Mouse (Mus musculus) forebrain, embryonic 14.5 days (tissue): ENCODE results near the gene Shroom3. TPM values are rescaled to one million over a fixed set of nuclear protein-coding genes. Genes with fewer than 3 reads are reported as not detected.

Source experiments
- ATAC-seq: fragments of 200-750 bp; cut with Nextera tagmentation; 2 replicates; pipeline ENCODE4 v1.8.0; 2017; ENCODE audit warnings: mild to moderate bottlenecking, moderate library complexity
- DNase-seq: peaks from one replicate; pipeline ENCODE4 v3.0.0-alpha.2; 2015; ENCODE audit warnings: low spot score
- H3K27ac ChIP-seq: fragments of 300-500 bp; sonication (generic); 2 replicates; pipeline ENCODE4 v1.5.1; 2014; ENCODE audit warnings: low read depth, mild to moderate bottlenecking, control low read depth, low read length, moderate library complexity
- H3K27me3 ChIP-seq: fragments of 300-500 bp; sonication (generic); replicated peaks from 2 replicates; pipeline ENCODE4 v1.6.1; 2014; ENCODE audit warnings: low read length, control low read depth, mixed read lengths; ENCODE audit not compliant: control insufficient read depth, insufficient read depth
- H3K36me3 ChIP-seq: fragments of 300-500 bp; sonication (generic); 2 replicates; pipeline ENCODE4 v1.6.1; 2014; ENCODE audit warnings: low read length, control low read depth; ENCODE audit not compliant: control insufficient read depth, insufficient read depth
- H3K4me1 ChIP-seq: fragments of 300-500 bp; sonication (generic); 2 replicates; pipeline ENCODE4 v1.6.1; 2014; ENCODE audit warnings: antibody characterized with exemption, low read length, control low read depth; ENCODE audit not compliant: control insufficient read depth, insufficient read depth
- H3K4me2 ChIP-seq: fragments of 300-500 bp; sonication (generic); 2 replicates; pipeline ENCODE4 v1.6.1; 2014; ENCODE audit warnings: mild to moderate bottlenecking, control low read depth, low read length
- H3K4me3 ChIP-seq: fragments of 300-500 bp; sonication (generic); 2 replicates; pipeline ENCODE4 v1.5.1; 2014; ENCODE audit warnings: low read depth, low read length, control low read depth
- H3K9ac ChIP-seq: fragments of 300-500 bp; sonication (generic); 2 replicates; pipeline ENCODE4 v1.6.1; 2014; ENCODE audit warnings: mild to moderate bottlenecking, low read length, control low read depth, moderate library complexity
- H3K9me3 ChIP-seq: fragments of 300-500 bp; sonication (generic); replicated peaks from 2 replicates; pipeline ENCODE4 v1.6.1; 2016; ENCODE audit warnings: low read length, control low read depth, mixed read lengths; ENCODE audit not compliant: control insufficient read depth
- WGBS: fragments of 180-500 bp; shearing (Covaris S2); extraction: QIAGEN DNeasy Blood & Tissue Kit; methylation state at CpG from one replicate; pipeline ENCODE4 v1.1.7; 2014; 5-methylcytosine and 5-hydroxymethylcytosine counted together
- polyA plus RNA-seq: library from polyadenylated mRNA; unstranded; fragments of >200 nt; fragmentation: Nextera tagmentation; extraction: Ambion mirVana; gene quantifications from 2 replicates; pipeline ENCODE4 v1.2.1, GENCODE M21; 2014

Gene Shroom3
- polyA plus RNA-seq, 1 experiment from 2014 or later, result 1.6 TPM

GRCm38 (mm10) chr5:92934269-92934939, 251.2 kb downstream of the Shroom3 start:
- Histone ChIP-seq H3K4me3 (no peak overlapping the region), H3K4me2 (no peak overlapping the region), H3K9ac (no peak overlapping the region), H3K27ac (no peak overlapping the region), H3K4me1 (no peaks in the 10 kb centered on the region), H3K9me3 (no peaks in the 10 kb centered on the region), H3K36me3 (no peaks in the 10 kb centered on the region; the same call in 1 of the 2 replicates), H3K27me3 (no peaks in the 10 kb centered on the region)
- DNase-seq (no peak), ATAC-seq (no peak)
- WGBS, result 91% methylated on average over 7 of the region's 7 CpGs

GRCm38 (mm10) chr5:92935883-92936282, 252.6 kb downstream of the Shroom3 start:
- Histone ChIP-seq H3K4me1 (no peaks in the 10 kb centered on the region), H3K4me3 (no peak overlapping the region), H3K4me2 (no peak overlapping the region), H3K9me3 (no peaks in the 10 kb centered on the region), H3K9ac (no peak overlapping the region), H3K27ac (no peak overlapping the region), H3K27me3 (no peaks in the 10 kb centered on the region), H3K36me3 (peaks cover 12% of the 10 kb centered on the region)
- WGBS, result 90% methylated on average over 8 of the region's 8 CpGs
- DNase-seq, result no peak
- ATAC-seq, result no peak

DNA sequence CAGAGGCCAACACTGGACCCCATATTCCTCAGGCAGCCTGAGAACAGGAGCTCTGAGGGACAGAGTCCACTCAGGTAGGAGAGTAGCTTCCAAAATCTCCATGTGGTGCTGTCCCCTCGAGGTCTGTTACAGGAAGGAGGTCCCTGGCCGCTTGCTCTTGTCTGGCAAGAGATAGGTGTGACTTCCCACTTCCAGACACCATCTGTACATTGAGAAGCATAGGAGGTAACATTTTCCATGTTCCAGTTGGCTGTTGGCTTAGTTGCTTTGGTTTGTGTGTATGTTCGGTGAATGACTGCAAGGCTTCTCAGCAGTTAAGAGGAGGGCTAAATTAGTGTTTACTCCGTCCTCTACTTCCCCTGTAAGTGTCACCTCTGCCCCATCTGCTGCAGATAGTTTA, 254.5 kb downstream of the Shroom3 start:
- H3K4me3 ChIP-seq, result no peak overlapping the region
- no peak overlapping the region for H3K4me2 ChIP-seq
- H3K9me3 ChIP-seq, result peaks cover 13% of the 10 kb centered on the region
- H3K36me3 ChIP-seq, result peaks cover 30% of the 10 kb centered on the region
- no peaks in the 10 kb centered on the region for H3K27me3 ChIP-seq
- ATAC-seq (no peak), DNase-seq (no peak)
- no peaks in the 10 kb centered on the region for H3K4me1 ChIP-seq
- WGBS, result 80% methylated on average over 4 of the region's 4 CpGs
- no peak overlapping the region for H3K9ac ChIP-seq
- H3K27ac ChIP-seq, result no peak overlapping the region

GRCm38 (mm10) chr5:92939246-92939995, 256.2 kb downstream of the Shroom3 start:
- no peak overlapping the region for H3K9ac ChIP-seq
- no peak overlapping the region for H3K27ac ChIP-seq
- no peak overlapping the region for H3K4me3 ChIP-seq
- H3K27me3 ChIP-seq, result no peaks in the 10 kb centered on the region
- peaks cover 16% of the 10 kb centered on the region for H3K9me3 ChIP-seq
- no peaks in the 10 kb centered on the region for H3K4me1 ChIP-seq
- H3K4me2 ChIP-seq, result no peak overlapping the region
- no peak for ATAC-seq
- H3K36me3 ChIP-seq, result peaks cover 40% of the 10 kb centered on the region
- WGBS, result 76% methylated on average over 15 of the region's 15 CpGs
- no peak for DNase-seq

GRCm38 (mm10) chr5:92942166-92942565, 258.9 kb downstream of the Shroom3 start:
- Histone ChIP-seq H3K9me3 (peaks cover 16% of the 10 kb centered on the region), H3K27me3 (no peaks in the 10 kb centered on the region), H3K27ac (no peak overlapping the region), H3K4me2 (no peak overlapping the region), H3K4me3 (no peak overlapping the region), H3K36me3 (peaks cover 40% of the 10 kb centered on the region), H3K9ac (no peak overlapping the region), H3K4me1 (no peaks in the 10 kb centered on the region)
- DNase-seq, result no peak
- WGBS, result 94% methylated on average over 57 of the region's 57 CpGs
- no peak for ATAC-seq

DNA sequence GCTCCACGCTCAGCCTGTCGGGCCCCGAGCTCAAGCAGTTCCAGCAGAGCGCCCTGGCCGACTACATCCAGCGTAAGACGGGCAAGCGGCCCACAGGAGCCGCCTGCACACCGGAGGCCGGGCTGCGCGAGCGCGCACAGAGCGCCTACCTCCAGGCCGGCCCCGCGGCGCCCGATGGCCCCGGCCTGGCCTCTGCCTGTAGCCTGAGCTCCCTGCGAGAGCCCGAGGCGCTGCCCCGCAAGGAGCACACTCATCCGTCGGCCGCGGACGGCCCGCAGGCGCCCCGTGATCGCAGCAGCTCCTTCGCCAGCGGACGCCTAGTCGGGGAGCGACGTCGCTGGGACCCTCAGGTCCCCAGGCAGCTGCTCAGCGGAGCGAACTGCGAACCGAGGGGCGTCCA, 259.3 kb downstream of the Shroom3 start:
- Histone ChIP-seq H3K27me3 (no peaks in the 10 kb centered on the region), H3K36me3 (peaks cover 40% of the 10 kb centered on the region), H3K9ac (no peak overlapping the region), H3K4me3 (no peak overlapping the region), H3K9me3 (peaks cover 16% of the 10 kb centered on the region), H3K4me2 (no peak overlapping the region), H3K27ac (no peak overlapping the region), H3K4me1 (no peaks in the 10 kb centered on the region)
- DNase-seq, result no peak
- ATAC-seq, result no peak
- 94% methylated on average over 47 of the region's 47 CpGs for WGBS

DNA sequence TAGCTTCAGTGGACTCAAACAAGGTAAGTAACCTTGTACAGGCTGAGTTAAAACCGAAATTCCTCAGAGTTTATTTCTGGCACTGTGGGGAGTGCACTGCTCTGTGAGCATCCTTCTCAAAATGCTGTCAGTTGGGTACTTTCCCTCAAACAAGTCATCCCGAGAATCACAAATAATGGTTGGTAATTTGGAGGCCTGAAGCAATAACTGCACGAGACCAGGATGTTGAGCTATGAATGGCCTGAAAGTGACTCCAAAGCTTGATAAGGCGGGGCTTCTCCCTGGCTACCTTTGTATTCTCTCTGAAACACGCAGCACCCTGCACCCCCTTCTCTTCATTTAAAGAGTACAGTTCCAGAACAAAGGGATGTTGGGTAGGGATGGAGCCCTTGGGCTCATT, 261.6 kb downstream of the Shroom3 start:
- H3K4me1 ChIP-seq, result 0 out of 2 replicates have a peak, but pooled peaks cover 2% of the 10 kb centered on the region
- H3K9me3 ChIP-seq, result peaks cover 16% of the 10 kb centered on the region
- H3K4me3 ChIP-seq, result no peak overlapping the region
- no peaks in the 10 kb centered on the region for H3K27me3 ChIP-seq
- no peak overlapping the region for H3K9ac ChIP-seq
- DNase-seq (no peak), ATAC-seq (no peak)
- WGBS, result 59% methylated on average over 5 of the region's 5 CpGs
- peaks cover 38% of the 10 kb centered on the region for H3K36me3 ChIP-seq
- H3K27ac ChIP-seq, result no peak overlapping the region
- H3K4me2 ChIP-seq, result no peak overlapping the region

GRCm38 (mm10) chr5:92948972-92949745, 265.9 kb downstream of the Shroom3 start:
- ATAC-seq (peak; percentile 83), DNase-seq (peak; percentile 74)
- WGBS, result 71% methylated on average over 14 of the region's 14 CpGs

More at GRCm38 (mm10) chr5:92948972-92949745, 265.9 kb downstream of the Shroom3 start:
- Histone ChIP-seq H3K27ac (peak overlapping the region; percentile 64), H3K9ac (no peak overlapping the region), H3K27me3 (no peaks in the 10 kb centered on the region), H3K36me3 (peaks cover 23% of the 10 kb centered on the region), H3K4me3 (no peak overlapping the region), H3K9me3 (no peaks in the 10 kb centered on the region), H3K4me1 (0 out of 2 replicates have a peak, but pooled peaks cover 2% of the 10 kb centered on the region), H3K4me2 (no peak overlapping the region)
